ENCODE assay signal across 9 mouse cellular contexts in genomic region chr9:42520587-42521084, GRCm38 (mm10). TPM values are rescaled to one million over a fixed set of nuclear protein-coding genes. Genes with fewer than 3 reads are reported as not detected.
A peak's percentile ranks its signal among the peaks of the same experiment; 100 is the strongest.
DNase-seq lines count a peak whose midpoint lies in the region; ATAC-seq lines count a peak whose summit lies in the region.
"Had no signal": no experiment of that assay in that cellular context is flagged by ENCODE, and none has a peak within 500 bp of the region (broad histone marks: within the 10 kb centered on the region; RNA-seq: fewer than 3 reads in every experiment).

No protein-coding gene starts in this region.

- H3K27ac ChIP-seq in embryonic facial prominence, embryonic 14.5 days (replicated peaks; ENCODE audit: low read depth, low read length) = peak overlapping the region; percentile 36; the same call in 1 of the 2 replicates
- no peak overlapping the region; the same call in 1 of the 2 replicates for H3K27ac ChIP-seq in lung, embryonic 15.5 days

- H3K4me2 ChIP-seq in embryonic facial prominence, embryonic 14.5 days (ENCODE audit: low read depth, low read length) = peak overlapping the region; percentile 76
- peak overlapping the region; percentile 63 for H3K4me2 ChIP-seq in lung, embryonic 15.5 days

- WGBS in embryonic facial prominence, embryonic 14.5 days = 8% methylated on average over 33 of the region's 36 CpGs
- WGBS in lung, embryonic 15.5 days = 6% methylated on average over 36 of the region's 36 CpGs

- peak overlapping the region; percentile 41 for H3K4me3 ChIP-seq in embryonic facial prominence, embryonic 14.5 days (ENCODE audit: low read depth, low read length)
- H3K4me3 ChIP-seq in lung, embryonic 15.5 days = peak overlapping the region; percentile 21
- H3K4me3 ChIP-seq: myocyte had no signal

- no peaks in the 10 kb centered on the region for H3K36me3 ChIP-seq in embryonic facial prominence, embryonic 14.5 days (ENCODE audit: control insufficient read depth, insufficient read depth, low read length)
- no peaks in the 10 kb centered on the region for H3K36me3 ChIP-seq in lung, embryonic 15.5 days

- no peaks in the 10 kb centered on the region for H3K9me3 ChIP-seq in embryonic facial prominence, embryonic 14.5 days (ENCODE audit: control insufficient read depth, low read length)
- no peaks in the 10 kb centered on the region for H3K9me3 ChIP-seq in lung, embryonic 15.5 days

- H3K27me3 ChIP-seq in embryonic facial prominence, embryonic 14.5 days (replicated peaks; ENCODE audit: control insufficient read depth, insufficient read depth, low read length) = peaks cover 8% of the 10 kb centered on the region; the same call in 1 of the 2 replicates
- H3K27me3 ChIP-seq in lung, embryonic 15.5 days = peaks cover 6% of the 10 kb centered on the region; the same call in 1 of the 2 replicates

- peak; percentile 28 to 43 for DNase-seq in CD8-positive naive resting alpha-beta T cell, adult 2 months (ENCODE audit: low read depth in 2 of 2, low spot score in 2 of 2)
- peak; percentile 73 to 75 for DNase-seq in adrenal gland, postnatal 36 days
- peak; percentile 72 for DNase-seq in embryonic facial prominence, embryonic 14.5 days (ENCODE audit: low spot score)
- peak; percentile 55 for DNase-seq in layer of hippocampus, adult 9-11 months
- peak; percentile 74 for DNase-seq in retina, postnatal 1 day
- no peak for DNase-seq in adipocyte (ENCODE audit: low spot score)

- no peaks in the 10 kb centered on the region; the same call in 1 of the 2 replicates for H3K4me1 ChIP-seq in embryonic facial prominence, embryonic 14.5 days (ENCODE audit: control insufficient read depth, insufficient read depth, low read length)
- peaks cover 12% of the 10 kb centered on the region for H3K4me1 ChIP-seq in lung, embryonic 15.5 days

- peak; percentile 64 for ATAC-seq in embryonic facial prominence, embryonic 14.5 days (ENCODE audit: low read depth)
- ATAC-seq in hematopoietic stem cell, adult 5-6 weeks (replicated peaks in 1 of 2; ENCODE audit: insufficient read depth in 1 of 2, low FRiP score in 2 of 2, low TSS enrichment in 1 of 2, low read depth in 1 of 2, poor library complexity in 2 of 2, severe bottlenecking in 2 of 2) = peak; percentile 37 to 66
- peak; percentile 69; the same call in 1 of the 2 replicates for ATAC-seq in lung, embryonic 15.5 days (ENCODE audit: borderline replicate concordance, extremely low read depth, low FRiP score, low TSS enrichment)

- peak overlapping the region; percentile 61 for H3K9ac ChIP-seq in embryonic facial prominence, embryonic 14.5 days (ENCODE audit: low read depth, low read length)
- H3K9ac ChIP-seq in lung, embryonic 15.5 days = peak overlapping the region; percentile 10; the same call in 1 of the 2 replicates

RNA-seq across cellular contexts. Expression of gene Tbcel, which starts 13.0 kb away (rescaled TPM):
- 10 to 100 TPM; 50.0 to 76.7 TPM for total RNA-seq in adrenal gland, postnatal 36 days (2021)
- 5.3 and 6.7 TPM in 2 replicates for polyA plus RNA-seq in embryonic facial prominence, embryonic 14.5 days (2014; fragmentation: Nextera tagmentation; extraction: Ambion mirVana)
- 33.8 and 33.9 TPM in 2 replicates for total RNA-seq in hematopoietic stem cell, adult 5-6 weeks (2017)
- 3.9 and 4.5 TPM in 2 replicates for polyA plus RNA-seq in lung, embryonic 15.5 days (2015; fragmentation: Nextera tagmentation; extraction: Ambion mirVana)
